Comparison of ENCODE assay signal across 9 mouse cellular contexts in the genomic region with DNA sequence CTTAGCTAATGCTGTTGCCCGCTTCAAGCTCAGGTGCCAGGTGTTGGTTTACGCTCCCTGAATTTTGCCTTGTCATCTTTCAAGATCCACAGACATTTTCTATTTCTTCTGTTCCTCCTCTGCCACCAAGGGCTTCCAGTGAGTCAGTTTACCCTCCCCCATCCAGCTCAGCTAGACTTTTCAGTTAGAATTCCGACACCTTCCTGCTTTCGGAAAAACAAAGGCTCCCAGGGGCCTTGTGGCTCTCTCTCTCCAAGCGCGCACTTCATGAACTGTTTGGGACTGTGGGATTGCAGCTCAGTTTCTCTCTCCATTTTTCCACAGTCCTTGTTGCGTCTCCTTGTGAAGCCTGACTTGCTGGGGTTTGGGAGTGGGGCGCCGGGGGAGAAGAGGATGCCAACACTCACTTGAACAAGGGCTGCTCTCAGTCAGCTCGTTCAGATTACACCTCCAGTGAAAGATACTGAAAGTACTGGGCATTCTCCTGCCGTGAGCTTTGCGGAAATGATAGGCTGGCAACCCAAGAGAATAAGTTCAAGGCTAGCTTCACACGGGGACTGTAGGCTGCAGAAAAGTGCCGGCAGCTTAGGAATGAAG.
A peak's percentile ranks its signal among the peaks of the same experiment; 100 is the strongest.
DNase-seq lines count a peak whose midpoint lies in the region; ATAC-seq and TF ChIP-seq lines count a peak whose summit lies in the region.
"Had no signal": no experiment of that assay in that cellular context is flagged by ENCODE, and none has a peak within 500 bp of the region (broad histone marks: within the 10 kb centered on the region; RNA-seq: fewer than 3 reads in every experiment).

No protein-coding gene starts in this region.

- TF ChIP-seq CTCF in heart, postnatal 0 days (IDR thresholded peaks at IDR 0.05; ENCODE audit: low read depth) = no peak

- DNase-seq in heart, postnatal 0 days (ENCODE audit: low spot score) = peak; percentile 10
- no peak for DNase-seq in heart, adult 8-10 months (ENCODE audit: low spot score)
- peak; percentile 44 for DNase-seq in embryo, embryonic 10 days (ENCODE audit: low spot score)
- DNase-seq in midbrain, embryonic 14.5 days = no peak
- no peak for DNase-seq in adrenal gland, adult (ENCODE audit: inconsistent age in 2 of 2, low spot score in 1 of 2)
- no peak for DNase-seq in thymus, postnatal 25 days
- no peak for DNase-seq in left cerebral cortex, adult 8-10 months (ENCODE audit: low spot score in 2 of 2)

- H3K9me3 ChIP-seq in heart, postnatal 0 days (replicated peaks; ENCODE audit: control insufficient read depth, low read length) = no peaks in the 10 kb centered on the region
- no peaks in the 10 kb centered on the region for H3K9me3 ChIP-seq in hindbrain, embryonic 15.5 days
- H3K9me3 ChIP-seq in midbrain, embryonic 14.5 days (ENCODE audit: control insufficient read depth, low read length) = no peaks in the 10 kb centered on the region

- 14% methylated on average over 14 of the region's 14 CpGs for WGBS in heart, postnatal 0 days
- 26% methylated on average over 14 of the region's 14 CpGs for WGBS in hindbrain, embryonic 15.5 days
- 32% methylated on average over 14 of the region's 14 CpGs for WGBS in midbrain, embryonic 14.5 days

- H3K36me3 ChIP-seq in heart, postnatal 0 days (replicated peaks; ENCODE audit: control insufficient read depth, insufficient read depth, low read length) = no peaks in the 10 kb centered on the region
- no peaks in the 10 kb centered on the region for H3K36me3 ChIP-seq in hindbrain, embryonic 15.5 days
- H3K36me3 ChIP-seq in midbrain, embryonic 14.5 days (ENCODE audit: control insufficient read depth, insufficient read depth, low read length) = no peaks in the 10 kb centered on the region
- H3K36me3 ChIP-seq: G1E had no signal

- no peak for TF ChIP-seq EP300 in heart, postnatal 0 days (IDR thresholded peaks at IDR 0.05; ENCODE audit: low read depth)

- peak overlapping the region; percentile 27 for H3K4me3 ChIP-seq in heart, postnatal 0 days (ENCODE audit: low read depth, low read length)
- H3K4me3 ChIP-seq in hindbrain, embryonic 15.5 days = no peak overlapping the region
- H3K4me3 ChIP-seq in midbrain, embryonic 14.5 days (replicated peaks; ENCODE audit: low read depth, low read length) = no peak overlapping the region

- peak overlapping the region; percentile 39; the same call in 1 of the 2 replicates for H3K27ac ChIP-seq in heart, postnatal 0 days (ENCODE audit: low read depth)
- H3K27ac ChIP-seq in hindbrain, embryonic 15.5 days (replicated peaks) = no peak overlapping the region
- H3K27ac ChIP-seq in midbrain, embryonic 14.5 days (replicated peaks; ENCODE audit: low read depth, low read length) = no peak overlapping the region

- peak overlapping the region; percentile 34 for H3K9ac ChIP-seq in heart, postnatal 0 days (replicated peaks; ENCODE audit: low read depth, low read length)
- no peak overlapping the region for H3K9ac ChIP-seq in hindbrain, embryonic 15.5 days
- H3K9ac ChIP-seq in midbrain, embryonic 14.5 days (replicated peaks; ENCODE audit: low read length) = no peak overlapping the region

- no peaks in the 10 kb centered on the region for H3K4me1 ChIP-seq in heart, postnatal 0 days (ENCODE audit: control insufficient read depth, insufficient read depth)
- no peaks in the 10 kb centered on the region for H3K4me1 ChIP-seq in hindbrain, embryonic 15.5 days (replicated peaks)
- no peaks in the 10 kb centered on the region; the same call in 1 of the 2 replicates for H3K4me1 ChIP-seq in midbrain, embryonic 14.5 days (ENCODE audit: control insufficient read depth, insufficient read depth, low read length)

- peaks cover 7% of the 10 kb centered on the region; the same call in 1 of the 2 replicates for H3K27me3 ChIP-seq in heart, postnatal 0 days (ENCODE audit: control insufficient read depth, insufficient read depth, low read length)
- H3K27me3 ChIP-seq in hindbrain, embryonic 15.5 days = no peaks in the 10 kb centered on the region
- no peaks in the 10 kb centered on the region for H3K27me3 ChIP-seq in midbrain, embryonic 14.5 days (ENCODE audit: control insufficient read depth, insufficient read depth, low read length)

- peak overlapping the region; percentile 56 for H3K4me2 ChIP-seq in heart, postnatal 0 days (ENCODE audit: low read depth, low read length)
- H3K4me2 ChIP-seq in hindbrain, embryonic 15.5 days = peak overlapping the region; percentile 31
- peak overlapping the region; percentile 2; the same call in 1 of the 2 replicates for H3K4me2 ChIP-seq in midbrain, embryonic 14.5 days (ENCODE audit: low read length)

- ATAC-seq in heart, postnatal 0 days (ENCODE audit: insufficient read depth, low read depth) = no peak; the same call in 1 of the 2 replicates
- ATAC-seq in hindbrain, embryonic 15.5 days (ENCODE audit: low FRiP score, low read depth) = no peak
- ATAC-seq in midbrain, embryonic 14.5 days (ENCODE audit: low FRiP score, low TSS enrichment) = no peak

Comparison
In these comparisons a context has a peak if more than half of its experiments do, and no peak if none do; other contexts are left out.
1. DNase-seq: peak in heart, postnatal 0 days (single experiment) and embryo, embryonic 10 days (single experiment); none in heart, adult 8-10 months (single experiment), midbrain, embryonic 14.5 days (single experiment), adrenal gland, adult (0 of 2), thymus, postnatal 25 days (single experiment) and left cerebral cortex, adult 8-10 months (0 of 2).
2. H3K4me2 ChIP-seq: peak in every context shown above with its lines; median percentile 56 in heart, postnatal 0 days; 31 in hindbrain, embryonic 15.5 days; 2 in midbrain, embryonic 14.5 days.